Mouse (Mus musculus): ENCODE measurements around the gene Mex3d.
"Not testable (repeated sequence)": the region's sequence is repeated elsewhere in the genome, so short reads cannot be mapped to it uniquely, and the experiment has no call there.

The Mex3d gene

GRCm38 (mm10) chr10:80355431-80355830 is 32.0 kb downstream of the Mex3d start:
- DNase-seq = peak; percentile 77

GRCm38 (mm10) chr10:80352727-80353126 is 34.7 kb downstream of the Mex3d start:
- DNase-seq = no peak

DNA sequence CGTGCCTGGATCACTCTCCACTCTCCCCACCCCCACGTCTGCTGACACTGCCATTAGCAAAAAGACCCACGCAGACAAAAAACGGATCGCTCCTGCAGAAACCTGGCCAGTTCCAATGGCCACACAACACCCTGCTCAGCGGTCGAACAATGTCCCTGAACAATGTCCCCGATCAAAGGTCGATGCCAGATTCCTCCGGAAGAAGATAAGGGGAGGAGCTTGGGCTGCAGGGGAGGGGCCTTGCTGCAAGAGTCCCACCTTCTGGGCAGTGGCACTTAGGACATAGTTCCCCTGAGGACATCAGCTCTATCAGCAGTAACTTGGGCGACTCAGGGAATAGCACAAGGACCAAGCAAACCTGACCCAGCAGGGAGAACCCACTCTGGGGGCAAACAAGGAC is 35.6 kb downstream of the Mex3d start:
- no peak for DNase-seq

DNA sequence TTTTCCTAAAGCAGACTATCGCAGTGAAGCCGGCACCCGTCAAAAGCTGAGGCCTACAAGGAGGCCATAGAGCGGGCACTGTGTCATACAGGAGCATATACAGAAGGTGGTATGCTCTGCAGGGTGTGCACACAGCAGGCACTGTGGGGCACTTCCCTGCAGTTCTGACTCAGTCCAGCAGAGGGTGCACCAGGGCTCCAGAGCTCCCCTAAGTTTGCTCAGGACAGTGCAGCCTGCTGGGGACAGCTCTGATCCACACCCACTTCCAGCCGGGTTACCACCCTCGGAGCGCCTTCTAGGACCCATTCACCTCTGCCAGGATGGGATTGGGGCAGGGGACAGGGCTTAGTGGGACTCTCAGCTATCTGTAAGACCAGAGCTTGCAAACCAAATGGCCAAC is 37.2 kb downstream of the Mex3d start:
- peak; percentile 84 for DNase-seq

- no peak for DNase-seq
Measured at GRCm38 (mm10) chr10:80348981-80349380, 38.5 kb downstream of the Mex3d start.

DNA sequence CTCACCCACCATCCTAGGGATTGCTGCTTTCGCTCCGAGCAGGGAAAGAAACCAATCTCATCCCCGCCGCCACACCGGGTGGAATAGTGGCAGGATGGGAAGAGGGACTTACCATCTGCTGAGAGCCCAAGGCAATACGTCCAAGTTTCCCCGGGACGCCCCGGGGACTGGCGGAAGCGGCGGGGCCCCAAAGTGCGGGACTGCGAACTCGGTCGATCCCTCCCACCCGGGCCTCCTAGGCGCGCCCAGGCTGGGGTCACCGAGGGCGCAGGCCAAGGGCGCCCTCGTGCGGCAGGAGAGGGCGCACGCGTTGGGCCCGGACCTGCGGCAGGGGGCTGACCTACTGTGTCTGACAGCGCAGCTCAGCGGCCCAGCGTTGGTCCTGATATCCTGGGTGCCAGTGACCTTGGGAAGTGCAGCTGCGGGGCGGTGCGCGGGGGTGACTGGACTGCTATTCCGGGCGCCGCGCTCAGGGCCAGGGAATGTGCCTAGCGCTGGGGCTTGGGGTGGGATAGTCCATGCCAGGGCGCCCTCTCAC is 39.1 kb downstream of the Mex3d start, which contains the start of gene Adamtsl5:
Gene Adamtsl5 (minus strand): TSS at position 169 of the 538 bp plus-strand sequence.
- no peak for DNase-seq

DNA sequence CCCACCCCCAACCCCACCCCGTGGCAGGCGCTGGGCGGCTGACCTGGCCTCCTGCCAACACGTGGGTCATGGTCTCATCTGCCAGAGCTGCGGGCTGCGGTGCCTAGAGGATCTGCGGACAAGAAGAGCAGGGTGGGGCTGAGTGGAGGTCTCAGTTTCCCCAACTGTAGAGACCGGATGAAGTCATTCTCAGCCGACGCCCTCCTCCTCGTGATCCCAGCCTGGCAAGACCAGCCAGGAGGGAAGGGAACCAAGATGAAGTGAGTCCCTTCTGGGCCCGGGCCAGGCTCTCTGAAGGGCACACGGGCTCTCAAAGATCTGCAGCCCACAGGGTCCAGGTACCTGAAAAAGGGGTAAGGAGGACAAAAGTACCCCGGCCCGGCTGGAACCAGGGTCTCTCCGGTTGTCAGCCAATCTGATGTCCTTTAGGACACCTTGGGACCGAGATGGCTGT is 39.9 kb downstream of the Mex3d start:
- no peak for DNase-seq

GRCm38 (mm10) chr10:80345929-80346328 is 41.5 kb downstream of the Mex3d start:
- DNase-seq = not testable (repeated sequence)

DNA sequence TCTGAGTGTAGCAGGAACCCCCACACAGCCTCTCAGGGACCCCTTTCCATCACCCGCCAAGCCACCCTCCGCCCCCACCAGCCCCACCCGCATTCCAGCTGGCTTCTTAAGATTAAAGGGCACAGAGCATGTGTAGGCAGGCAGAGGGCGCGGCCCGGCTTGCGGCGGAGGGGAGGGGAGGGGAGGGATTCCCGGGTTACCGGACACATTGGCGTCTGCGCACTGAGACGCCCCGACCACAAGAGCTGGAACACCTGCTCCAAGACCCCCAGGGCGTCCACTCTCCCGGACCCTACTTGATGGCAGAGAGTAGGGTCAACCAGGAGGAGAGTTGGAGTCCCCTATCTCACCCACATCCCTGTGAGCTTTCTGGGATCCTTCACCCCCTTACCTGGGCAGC is 42.3 kb downstream of the Mex3d start:
- no peak for DNase-seq

DNA sequence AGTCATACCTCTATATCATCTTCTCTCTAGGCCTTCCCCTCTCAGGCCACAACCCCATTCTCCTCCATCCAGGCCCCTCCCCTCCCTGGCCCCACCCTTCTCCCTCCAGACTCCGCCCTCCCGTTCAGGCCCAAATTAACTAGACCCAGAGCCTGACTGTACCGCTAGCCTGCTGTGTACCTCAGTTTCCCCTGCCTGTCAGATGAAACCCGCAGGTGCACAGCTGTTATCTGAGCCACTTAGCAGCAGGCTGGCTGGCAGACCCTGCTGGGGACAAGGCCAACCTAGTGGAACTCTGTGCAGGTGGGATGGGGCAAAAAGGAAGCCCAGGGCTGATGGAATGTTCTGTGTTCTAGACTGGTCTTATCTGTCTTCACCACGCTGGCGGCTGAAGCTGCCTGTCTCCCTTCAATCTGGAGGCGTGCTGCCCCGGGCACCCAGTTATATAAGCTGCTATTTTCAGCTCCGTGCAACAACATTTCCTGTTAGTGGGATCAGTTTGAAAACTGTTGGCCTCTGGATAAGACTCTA is 43.3 kb downstream of the Mex3d start:
- DNase-seq = no peak

GRCm38 (mm10) chr10:80343425-80343895 is 44.0 kb downstream of the Mex3d start:
- no peak for DNase-seq

- DNase-seq = no peak
Measured at GRCm38 (mm10) chr10:80342749-80343424, 44.6 kb downstream of the Mex3d start.

DNA sequence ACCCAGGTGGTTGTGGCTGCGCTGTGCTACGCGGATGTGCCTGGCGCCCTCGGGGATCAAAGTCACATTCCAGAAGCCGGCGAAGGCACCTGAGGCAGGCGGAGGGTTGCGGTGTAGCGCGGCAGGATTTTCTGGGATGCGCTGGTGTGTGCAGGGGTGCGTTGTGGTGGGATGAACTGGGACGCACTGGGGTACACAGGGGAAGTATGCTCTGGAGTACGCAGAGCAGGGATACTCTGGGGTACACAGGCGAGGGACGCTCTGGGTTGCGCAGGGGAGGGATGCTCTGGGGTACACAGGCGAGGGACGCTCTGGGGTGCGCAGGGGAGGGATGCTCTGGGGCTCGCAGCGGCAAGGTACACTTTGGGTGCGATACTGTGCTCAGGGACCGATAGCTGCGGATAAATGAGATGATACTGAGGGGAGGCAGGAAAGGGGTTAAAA is 45.1 kb downstream of the Mex3d start:
- DNase-seq = no peak

GRCm38 (mm10) chr10:80341491-80342304 is 45.8 kb downstream of the Mex3d start:
- no peak for DNase-seq

DNA sequence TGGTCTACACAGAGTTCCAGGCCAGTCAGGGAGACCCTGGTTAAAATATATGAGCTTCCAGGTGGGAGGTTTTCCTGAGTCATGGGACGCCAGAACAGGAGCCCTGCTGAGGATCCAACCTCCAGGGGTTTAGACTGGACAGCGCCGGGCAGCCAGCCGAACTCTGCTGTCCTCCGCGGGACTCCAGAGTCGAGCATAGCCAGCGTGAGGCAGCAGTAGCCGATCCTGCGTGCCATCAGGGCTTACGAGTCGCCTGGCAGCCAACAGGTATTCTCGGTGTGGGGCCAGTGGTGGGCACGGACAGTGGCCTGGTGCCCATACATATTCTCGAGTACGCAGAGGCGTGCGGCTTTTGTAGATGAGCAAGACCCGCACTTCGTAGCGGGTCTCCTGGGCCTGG is 46.4 kb downstream of the Mex3d start:
- DNase-seq = no peak

DNA sequence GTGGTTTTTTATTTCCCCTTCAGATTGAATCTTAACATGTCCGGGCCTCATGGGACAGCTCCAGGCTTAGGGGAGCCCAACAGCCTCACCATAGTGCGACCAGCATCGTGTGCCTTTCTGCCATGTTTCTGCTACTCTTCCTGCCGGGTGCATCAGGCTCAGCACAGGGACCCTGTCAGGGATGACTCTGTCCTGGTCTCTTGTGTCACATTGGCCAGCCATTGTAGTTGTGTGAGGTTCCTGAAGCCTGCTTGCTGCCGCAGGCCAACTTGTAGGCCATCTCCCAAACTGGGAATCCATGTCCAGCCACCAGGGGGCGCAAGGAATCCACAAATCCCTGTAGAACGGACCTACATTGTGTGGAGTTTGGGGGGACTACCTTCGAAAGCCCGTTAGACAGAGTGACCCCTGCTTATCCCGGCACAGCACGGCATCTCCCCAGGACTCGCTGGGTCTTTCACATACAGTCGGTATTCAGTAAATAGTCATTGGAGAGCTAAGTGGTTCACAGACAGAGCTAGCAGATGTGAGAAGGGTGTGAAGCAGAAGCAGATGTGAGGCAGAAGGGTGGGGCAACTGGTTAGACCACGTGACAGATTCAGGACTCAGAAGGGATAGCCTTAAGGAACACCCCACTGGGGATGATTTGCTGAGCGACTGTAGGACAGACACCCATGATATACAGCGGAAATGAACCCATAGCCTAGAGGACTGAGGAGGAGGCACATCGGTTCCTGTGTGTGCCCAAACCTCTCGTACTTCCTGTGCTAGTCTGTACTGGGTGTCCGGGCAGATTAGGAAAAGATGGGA is 47.3 kb downstream of the Mex3d start:
- DNase-seq = peak; percentile 82

GRCm38 (mm10) chr10:80336263-80336662 is 51.2 kb downstream of the Mex3d start:
- DNase-seq = no peak

DNA sequence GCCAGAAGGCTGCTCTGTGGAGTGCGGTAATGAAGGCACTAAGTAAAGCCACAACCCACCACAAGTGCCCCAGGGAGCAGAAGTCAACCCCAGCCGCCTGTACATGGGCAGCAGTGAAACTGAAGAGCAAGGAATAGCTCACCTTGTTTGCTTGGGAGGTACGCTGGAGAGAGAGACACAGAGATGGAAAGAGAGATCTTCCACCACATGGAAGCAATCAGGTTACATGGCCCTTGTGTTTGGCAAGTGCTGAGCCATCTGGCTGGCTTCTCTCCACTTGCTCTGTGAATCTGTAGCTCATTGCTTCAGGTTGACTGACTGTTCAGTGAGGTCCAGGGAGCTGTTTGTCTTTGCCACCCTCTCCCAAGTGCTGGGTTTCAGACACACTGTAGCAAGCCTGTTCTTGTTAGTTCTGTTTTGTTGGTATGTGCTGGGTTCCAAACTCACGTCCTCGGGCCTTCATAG is 54.9 kb downstream of the Mex3d start:
- no peak for DNase-seq

- no peak for DNase-seq
Measured at GRCm38 (mm10) chr10:80331636-80332524, 55.6 kb downstream of the Mex3d start.

- DNase-seq = no peak
Measured at GRCm38 (mm10) chr10:80330888-80331287, 56.6 kb downstream of the Mex3d start.
